Mouse (Mus musculus) lung, embryonic 15.5 days (tissue): ENCODE data around the gene Shb. TPM values are rescaled to one million over a fixed set of nuclear protein-coding genes. Genes with fewer than 3 reads are reported as not detected.

ENCODE experiments used
- ATAC-seq: fragments of 200-750 bp; cut with Nextera tagmentation; 2 replicates; pipeline ENCODE4 v1.8.0; 2017; ENCODE audit warnings: moderate number of reproducible peaks, borderline replicate concordance; ENCODE audit not compliant: low FRiP score, low TSS enrichment; ENCODE audit errors: extremely low read depth
- H3K27ac ChIP-seq: fragments of 300-500 bp; sonication (generic); 2 replicates; pipeline ENCODE4 v1.5.1; 2015; ENCODE audit warnings: moderate library complexity, mild to moderate bottlenecking, inconsistent platforms
- H3K27me3 ChIP-seq: fragments of 300-500 bp; sonication (generic); 2 replicates; pipeline ENCODE4 v1.6.1; 2015; ENCODE audit warnings: inconsistent platforms
- H3K36me3 ChIP-seq: fragments of 300-500 bp; sonication (generic); 2 replicates; pipeline ENCODE4 v1.6.1; 2015; ENCODE audit warnings: inconsistent platforms
- H3K4me1 ChIP-seq: fragments of 300-500 bp; sonication (generic); 2 replicates; pipeline ENCODE4 v1.6.1; 2015; ENCODE audit warnings: inconsistent platforms
- H3K4me2 ChIP-seq: fragments of 300-500 bp; sonication (generic); 2 replicates; pipeline ENCODE4 v1.6.1; 2015; ENCODE audit warnings: inconsistent platforms, mild to moderate bottlenecking, moderate library complexity
- H3K4me3 ChIP-seq: fragments of 300-500 bp; sonication (generic); 2 replicates; pipeline ENCODE4 v1.5.1; 2015; ENCODE audit warnings: mild to moderate bottlenecking, inconsistent platforms
- H3K9ac ChIP-seq: fragments of 300-500 bp; sonication (generic); 2 replicates; pipeline ENCODE4 v1.6.1; 2015; ENCODE audit warnings: inconsistent platforms
- H3K9me3 ChIP-seq: fragments of 300-500 bp; sonication (generic); 2 replicates; pipeline ENCODE4 v1.6.1; 2016; ENCODE audit warnings: inconsistent platforms
- WGBS: fragments of 180-500 bp; shearing (Covaris S2); methylation state at CpG from one replicate; pipeline ENCODE4 v1.1.7; 2015; 5-methylcytosine and 5-hydroxymethylcytosine counted together
- polyA plus RNA-seq: library from polyadenylated mRNA; unstranded; fragments of >200 nt; fragmentation: Nextera tagmentation; extraction: Ambion mirVana; gene quantifications from 2 replicates; pipeline ENCODE4 v1.2.1, GENCODE M21; 2015

Shb gene
- polyA plus RNA-seq, 1 experiment from 2014 or later = 13.5 TPM

- 82% methylated on average over 3 of the region's 3 CpGs for WGBS
- H3K27me3 ChIP-seq = no peaks in the 10 kb centered on the region
- peaks cover 33% of the 10 kb centered on the region for H3K4me1 ChIP-seq
- no peak overlapping the region for H3K9ac ChIP-seq
- no peak overlapping the region for H3K27ac ChIP-seq
- no peaks in the 10 kb centered on the region for H3K9me3 ChIP-seq
- ATAC-seq = no peak
- H3K4me2 ChIP-seq = no peak overlapping the region
- peaks cover 6% of the 10 kb centered on the region; the same call in 1 of the 2 replicates for H3K36me3 ChIP-seq
- no peak overlapping the region for H3K4me3 ChIP-seq
Observed at GRCm38 (mm10) chr4:45526175-45526574, 6.1 kb downstream of the Shb start.

GRCm38 (mm10) chr4:45525541-45525940, 6.7 kb downstream of the Shb start:
- Histone ChIP-seq H3K9ac (no peak overlapping the region), H3K4me1 (peaks cover 39% of the 10 kb centered on the region)
- WGBS = 85% methylated on average over 3 of the region's 3 CpGs

GRCm38 (mm10) chr4:45524602-45525001, 7.7 kb downstream of the Shb start:
- Histone ChIP-seq H3K9me3 (no peaks in the 10 kb centered on the region), H3K4me1 (peaks cover 46% of the 10 kb centered on the region), H3K27me3 (no peaks in the 10 kb centered on the region), H3K4me3 (no peak overlapping the region), H3K36me3 (peaks cover 6% of the 10 kb centered on the region; the same call in 1 of the 2 replicates), H3K27ac (no peak overlapping the region), H3K4me2 (no peak overlapping the region), H3K9ac (no peak overlapping the region)
- ATAC-seq = no peak
- WGBS = 89% methylated on average over 4 of the region's 4 CpGs

More at GRCm38 (mm10) chr4:45525541-45525940, 6.7 kb downstream of the Shb start:
- Histone ChIP-seq H3K4me3 (no peak overlapping the region), H3K9me3 (no peaks in the 10 kb centered on the region), H3K36me3 (peaks cover 6% of the 10 kb centered on the region; the same call in 1 of the 2 replicates), H3K4me2 (no peak overlapping the region), H3K27ac (no peak overlapping the region), H3K27me3 (no peaks in the 10 kb centered on the region)
- no peak for ATAC-seq

GRCm38 (mm10) chr4:45523360-45523759, 8.9 kb downstream of the Shb start:
- peaks cover 6% of the 10 kb centered on the region; the same call in 1 of the 2 replicates for H3K36me3 ChIP-seq
- H3K27ac ChIP-seq = no peak overlapping the region
- WGBS = 79% methylated on average over 6 of the region's 6 CpGs
- no peaks in the 10 kb centered on the region for H3K9me3 ChIP-seq
- no peak for ATAC-seq
- no peak overlapping the region for H3K4me3 ChIP-seq
- no peaks in the 10 kb centered on the region for H3K27me3 ChIP-seq
- no peak overlapping the region for H3K4me2 ChIP-seq
- no peak overlapping the region for H3K9ac ChIP-seq
- H3K4me1 ChIP-seq = peaks cover 43% of the 10 kb centered on the region

- no peak for ATAC-seq
- peaks cover 42% of the 10 kb centered on the region for H3K4me1 ChIP-seq
- no peak overlapping the region for H3K4me3 ChIP-seq
- H3K27me3 ChIP-seq = no peaks in the 10 kb centered on the region
- peaks cover 6% of the 10 kb centered on the region; the same call in 1 of the 2 replicates for H3K36me3 ChIP-seq
- H3K4me2 ChIP-seq = no peak overlapping the region
- H3K27ac ChIP-seq = no peak overlapping the region
- no peak overlapping the region for H3K9ac ChIP-seq
- no peaks in the 10 kb centered on the region for H3K9me3 ChIP-seq
Observed at GRCm38 (mm10) chr4:45522956-45523355, 9.3 kb downstream of the Shb start.

DNA sequence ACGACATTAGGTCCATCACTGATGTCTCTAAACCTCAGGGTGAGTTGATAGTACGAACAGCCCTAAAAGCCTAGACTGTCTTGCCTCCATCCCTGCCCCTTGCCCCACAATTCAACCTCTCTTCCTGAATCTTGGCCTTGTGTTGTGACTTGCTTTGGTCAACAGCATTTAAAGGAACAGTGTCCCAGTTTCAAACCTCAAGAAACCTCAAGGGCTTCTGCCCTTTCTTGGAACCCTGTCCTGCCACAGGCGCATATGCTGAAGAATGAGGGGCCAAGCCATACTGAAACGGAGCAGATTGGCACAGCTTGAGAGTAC, 9.7 kb downstream of the Shb start:
- Histone ChIP-seq H3K36me3 (peaks cover 6% of the 10 kb centered on the region; the same call in 1 of the 2 replicates), H3K9me3 (no peaks in the 10 kb centered on the region), H3K4me2 (no peak overlapping the region), H3K9ac (no peak overlapping the region), H3K4me3 (no peak overlapping the region), H3K27ac (no peak overlapping the region), H3K27me3 (no peaks in the 10 kb centered on the region), H3K4me1 (peaks cover 39% of the 10 kb centered on the region)
- WGBS = 70% methylated on average over 4 of the region's 4 CpGs
- no peak for ATAC-seq

GRCm38 (mm10) chr4:45521705-45522582, 10.3 kb downstream of the Shb start:
- no peak overlapping the region for H3K27ac ChIP-seq
- H3K9ac ChIP-seq = no peak overlapping the region
- WGBS = 47% methylated on average over 9 of the region's 9 CpGs
- H3K27me3 ChIP-seq = no peaks in the 10 kb centered on the region
- no peaks in the 10 kb centered on the region for H3K9me3 ChIP-seq
- no peak for ATAC-seq
- peaks cover 40% of the 10 kb centered on the region for H3K4me1 ChIP-seq
- H3K4me2 ChIP-seq = no peak overlapping the region
- no peak overlapping the region for H3K4me3 ChIP-seq
- H3K36me3 ChIP-seq = peaks cover 6% of the 10 kb centered on the region; the same call in 1 of the 2 replicates

DNA sequence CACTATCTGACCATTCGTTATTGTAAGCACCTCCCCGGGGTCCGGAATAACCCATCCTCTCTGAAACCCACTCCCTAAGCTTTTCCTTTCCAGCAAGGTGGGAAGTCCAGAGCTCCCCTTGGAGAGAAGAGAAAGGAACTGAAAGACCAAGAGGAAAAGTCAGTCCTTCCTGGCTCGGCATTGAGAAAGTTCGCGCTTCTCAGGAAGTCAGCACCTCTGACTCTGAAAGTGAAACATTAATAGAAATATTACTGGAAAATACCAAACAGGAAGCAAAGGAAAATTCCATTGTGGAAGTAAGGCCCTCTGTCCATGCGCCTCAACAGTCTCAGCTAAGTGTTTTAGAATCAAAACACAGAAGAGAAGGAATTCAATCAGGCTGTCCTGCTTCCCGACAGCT, 11.9 kb downstream of the Shb start:
- Histone ChIP-seq H3K4me3 (no peak overlapping the region), H3K27ac (peak overlapping the region; percentile 32; the same call in 1 of the 2 replicates), H3K4me1 (peaks cover 48% of the 10 kb centered on the region), H3K36me3 (peaks cover 6% of the 10 kb centered on the region; the same call in 1 of the 2 replicates), H3K9me3 (no peaks in the 10 kb centered on the region), H3K27me3 (no peaks in the 10 kb centered on the region), H3K9ac (no peak overlapping the region), H3K4me2 (0 out of 2 replicates have a peak overlapping the region, but pooled peaks have one; percentile 0)
- no peak for ATAC-seq
- whole genome bisulfite sequencing = 44% methylated on average over 8 of the region's 8 CpGs

GRCm38 (mm10) chr4:45517399-45517798, 14.9 kb downstream of the Shb start:
- no peak overlapping the region for H3K4me2 ChIP-seq
- no peak overlapping the region for H3K4me3 ChIP-seq
- H3K27me3 ChIP-seq = no peaks in the 10 kb centered on the region
- H3K27ac ChIP-seq = no peak overlapping the region
- 34% methylated on average over 4 of the region's 4 CpGs for WGBS
- H3K9ac ChIP-seq = no peak overlapping the region
- H3K4me1 ChIP-seq = peaks cover 66% of the 10 kb centered on the region
- no peaks in the 10 kb centered on the region for H3K36me3 ChIP-seq
- H3K9me3 ChIP-seq = no peaks in the 10 kb centered on the region
- ATAC-seq = no peak

DNA sequence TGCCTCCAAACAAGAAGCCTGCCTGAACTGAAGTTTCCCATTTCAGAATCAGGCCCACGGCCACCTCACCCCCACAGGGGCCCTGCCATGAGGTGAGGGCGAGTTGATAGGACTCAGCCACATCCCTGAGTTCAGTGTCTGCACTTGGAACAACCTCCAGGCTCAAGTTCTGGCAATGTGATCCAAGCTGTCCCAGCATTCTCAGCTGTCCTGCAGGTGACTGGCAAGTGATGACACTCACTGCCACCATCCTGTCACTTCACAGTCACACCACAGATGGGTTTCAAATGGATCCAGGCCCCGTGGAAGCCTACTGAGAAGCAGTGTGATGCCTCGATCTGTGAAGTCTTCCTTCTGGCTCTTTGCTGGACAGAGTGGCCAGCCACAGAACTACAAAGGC, 16.4 kb downstream of the Shb start:
- Histone ChIP-seq H3K27ac (no peak overlapping the region), H3K4me1 (peaks cover 59% of the 10 kb centered on the region), H3K4me2 (no peak overlapping the region), H3K36me3 (no peaks in the 10 kb centered on the region), H3K9ac (no peak overlapping the region), H3K9me3 (no peaks in the 10 kb centered on the region), H3K27me3 (no peaks in the 10 kb centered on the region), H3K4me3 (no peak overlapping the region)
- WGBS = 51% methylated on average over 4 of the region's 4 CpGs
- no peak for ATAC-seq

DNA sequence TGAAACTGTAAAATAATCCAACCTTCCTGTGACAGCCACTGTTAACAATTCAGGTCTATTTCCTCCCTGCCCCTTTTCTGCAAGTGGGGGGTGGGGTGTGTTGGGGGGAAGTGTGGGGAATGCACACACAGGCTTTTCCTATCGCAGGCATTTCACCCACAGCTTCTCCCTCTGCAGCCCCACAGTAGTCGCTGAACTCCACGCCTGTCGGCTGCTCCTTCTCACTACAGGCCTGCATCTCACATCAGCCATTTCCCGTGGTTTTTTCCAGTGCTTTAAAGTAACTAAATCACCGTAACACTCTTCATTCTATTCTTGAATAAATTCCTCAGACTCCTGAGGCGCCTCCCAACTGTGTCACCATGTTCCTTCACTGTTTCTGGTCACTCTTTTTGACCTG, 17.9 kb downstream of the Shb start:
- no peak overlapping the region for H3K9ac ChIP-seq
- no peak overlapping the region for H3K4me3 ChIP-seq
- ATAC-seq = no peak
- H3K9me3 ChIP-seq = no peaks in the 10 kb centered on the region
- peak overlapping the region; percentile 77 for H3K27ac ChIP-seq
- peaks cover 62% of the 10 kb centered on the region for H3K4me1 ChIP-seq
- 13% methylated on average over 7 of the region's 7 CpGs for WGBS
- H3K36me3 ChIP-seq = no peaks in the 10 kb centered on the region
- no peaks in the 10 kb centered on the region for H3K27me3 ChIP-seq
- H3K4me2 ChIP-seq = peak overlapping the region; percentile 37

DNA sequence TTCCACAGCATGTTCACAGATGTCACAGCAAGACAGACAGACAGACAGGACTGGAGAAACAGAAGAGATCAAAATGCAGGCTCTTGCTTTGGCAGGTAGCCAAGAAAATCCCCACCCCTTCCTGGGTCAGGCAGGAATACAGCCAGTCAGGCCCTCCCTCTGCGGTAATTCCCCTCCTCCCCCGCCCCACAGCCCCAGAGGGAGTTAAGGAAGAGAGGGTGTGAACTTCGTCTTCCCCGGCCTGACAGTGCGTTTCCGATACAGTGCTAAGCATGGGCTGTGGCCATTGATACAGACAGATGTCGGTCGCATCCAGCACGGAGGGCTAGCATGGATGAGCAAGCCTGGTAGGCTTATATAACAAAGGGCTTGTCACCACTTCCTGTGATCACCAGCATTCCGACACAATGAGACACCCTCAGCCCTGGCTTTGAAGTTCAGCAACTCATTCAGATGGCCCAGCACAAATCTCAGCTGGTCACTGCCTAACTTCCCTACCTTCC, 18.4 kb downstream of the Shb start:
- WGBS = 0% methylated on average over 10 of the region's 10 CpGs
- Histone ChIP-seq H3K4me2 (peak overlapping the region; percentile 37), H3K36me3 (no peaks in the 10 kb centered on the region), H3K27me3 (no peaks in the 10 kb centered on the region), H3K27ac (peak overlapping the region; percentile 77), H3K9ac (no peak overlapping the region), H3K4me1 (peaks cover 66% of the 10 kb centered on the region), H3K9me3 (no peaks in the 10 kb centered on the region), H3K4me3 (no peak overlapping the region)
- peak; percentile 80 for ATAC-seq
